Mouse (Mus musculus): Measurements from ENCODE around the gene Lmf1.

GRCm38 (mm10) chr17:25635806-25636205 is 56.9 kb downstream of the Lmf1 start:
- TF ChIP-seq TAL1 (IDR thresholded peaks at IDR 0.05; ENCODE audit: low read length) (no peak), GATA1 (IDR thresholded peaks at IDR 0.05; ENCODE audit: low read length) (no peak)

Data from erythroblast, embryonic 14.5 days (primary cell).